Mouse (Mus musculus) WW6 (cell line): Measurements from ENCODE around the gene Kcnip1.

ENCODE experiments used
- DNase-seq: peaks from one replicate; pipeline ENCODE4 v3.0.0-alpha.2; 2013; ENCODE audit warnings: low read depth, low spot score

Gene Kcnip1

DNA sequence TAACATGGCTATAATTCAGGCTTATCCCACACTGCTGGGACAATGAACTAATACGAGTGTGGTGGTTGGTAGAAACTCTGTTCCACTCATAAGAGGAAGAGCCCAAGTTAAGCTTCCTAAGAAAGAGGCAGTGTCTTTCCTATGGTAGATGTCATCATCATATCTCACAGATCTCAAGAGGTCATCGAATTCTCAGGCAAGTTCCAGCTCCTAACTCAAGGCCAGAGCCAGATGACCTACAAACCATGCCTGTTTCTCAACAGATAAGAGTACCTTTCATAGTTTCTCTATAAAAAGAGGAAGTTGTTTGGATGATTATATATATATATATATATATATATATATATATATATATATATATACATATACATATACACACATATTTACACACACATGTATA is 6.4 kb downstream of the Kcnip1 start:
- no peak for DNase-seq

DNA sequence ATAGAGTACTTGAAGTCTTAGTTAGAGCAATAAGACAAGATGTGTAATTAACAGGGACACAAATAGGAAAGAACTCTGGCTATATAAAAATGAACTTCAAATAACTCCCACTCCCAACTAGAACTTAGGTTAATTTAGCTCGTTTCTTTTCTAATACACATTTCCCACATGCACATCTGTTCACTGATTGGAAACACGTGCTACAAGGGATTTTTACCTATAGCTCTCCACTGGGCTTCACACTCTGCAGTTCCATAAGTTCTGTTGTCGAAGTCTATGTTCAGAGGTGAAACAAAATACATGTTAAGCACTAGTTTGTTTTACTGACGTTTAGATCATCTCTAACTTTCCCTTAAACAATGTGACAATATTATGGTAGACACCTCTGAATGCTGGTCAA is 12.8 kb downstream of the Kcnip1 start:
- DNase-seq: no peak

DNA sequence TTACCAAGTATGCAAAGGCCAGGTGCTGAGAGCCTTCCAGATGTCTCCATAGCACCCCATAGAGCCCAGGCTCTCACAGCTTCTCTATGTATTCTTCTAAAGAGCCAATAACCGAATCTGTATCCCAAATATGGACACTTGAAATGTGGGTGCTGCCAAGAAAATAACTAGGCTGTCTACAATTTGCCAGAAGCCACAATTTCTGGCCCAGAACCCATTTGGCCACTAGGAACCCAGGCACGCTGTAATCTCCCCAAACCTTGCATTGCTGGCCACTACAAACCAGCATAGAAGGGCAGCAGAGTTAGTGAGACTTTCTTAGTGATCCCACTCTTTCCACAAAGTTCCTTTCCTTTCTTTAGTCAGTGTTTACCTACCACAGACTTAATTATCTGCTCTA is 17.8 kb downstream of the Kcnip1 start:
- DNase-seq: no peak

DNA sequence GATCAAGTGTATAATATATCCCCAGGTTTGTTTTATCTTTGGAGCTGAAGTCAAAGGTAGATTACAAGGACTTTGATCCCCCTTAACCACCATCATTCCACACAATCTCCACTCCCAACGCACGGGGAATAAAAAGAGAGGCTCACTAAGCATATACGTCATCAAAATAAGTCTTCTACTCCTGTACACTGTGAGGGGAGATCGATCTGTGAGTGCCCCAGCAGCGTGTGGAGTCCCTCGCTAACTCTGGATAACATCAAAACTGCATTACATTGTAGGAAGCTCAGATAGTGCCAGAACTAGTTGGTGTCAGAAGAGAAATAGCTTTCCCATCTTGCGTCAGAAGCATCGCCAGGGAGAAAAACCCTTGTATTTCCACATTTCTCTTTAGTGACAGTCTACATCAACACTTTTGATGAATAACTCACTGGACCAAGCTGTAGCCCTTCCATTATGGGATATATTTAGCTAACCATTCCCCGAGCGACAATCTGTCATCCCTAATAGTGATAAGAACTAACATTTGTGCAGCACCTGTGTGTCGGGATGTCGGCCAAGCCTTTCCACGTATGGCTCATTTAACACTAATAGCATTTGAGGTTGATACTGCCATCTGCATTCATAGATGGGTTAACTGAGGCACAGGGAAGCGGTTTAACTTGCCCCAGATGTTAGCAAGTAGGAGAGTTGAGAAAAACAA is 18.5 kb downstream of the Kcnip1 start:
- no peak for DNase-seq

DNA sequence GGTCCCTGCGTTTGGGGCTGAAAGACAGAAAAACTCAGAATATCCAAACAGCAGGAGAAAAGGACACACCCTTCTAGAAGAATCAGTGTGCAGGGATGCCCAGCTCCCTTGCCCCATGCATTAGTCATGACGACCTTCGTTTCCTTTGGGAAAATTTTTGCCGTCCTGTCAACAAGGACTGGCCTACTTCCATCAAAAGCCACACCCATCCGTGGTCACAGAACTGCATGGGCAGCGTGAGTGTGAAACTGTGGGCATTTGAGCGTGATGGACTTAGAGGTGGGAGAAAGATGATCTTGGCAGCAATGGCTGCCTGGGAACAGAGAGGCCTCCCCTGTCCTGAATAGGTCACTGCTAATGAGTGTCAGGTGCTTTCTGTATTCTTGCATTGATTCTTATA is 20.8 kb downstream of the Kcnip1 start:
- no peak for DNase-seq

DNA sequence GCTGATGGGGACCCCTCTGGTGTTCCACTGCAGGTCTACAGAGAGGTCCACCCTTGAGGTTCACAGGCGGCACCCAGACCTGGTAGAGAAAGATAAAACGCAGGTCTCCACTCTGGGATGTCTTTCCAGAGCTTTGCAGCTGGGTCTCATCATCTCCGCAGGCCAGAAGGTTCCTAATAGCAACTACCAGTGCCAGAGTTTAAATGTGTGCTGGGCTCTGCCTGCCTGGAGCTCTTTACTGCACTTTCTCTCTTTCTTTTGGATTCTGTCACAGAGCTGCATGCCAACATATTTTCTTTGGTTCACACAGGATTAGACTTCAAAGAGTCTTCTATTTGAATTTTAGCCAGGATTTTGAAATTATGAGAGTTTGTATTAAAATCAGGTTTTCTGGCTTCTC is 23.8 kb downstream of the Kcnip1 start:
- DNase-seq: no peak

DNA sequence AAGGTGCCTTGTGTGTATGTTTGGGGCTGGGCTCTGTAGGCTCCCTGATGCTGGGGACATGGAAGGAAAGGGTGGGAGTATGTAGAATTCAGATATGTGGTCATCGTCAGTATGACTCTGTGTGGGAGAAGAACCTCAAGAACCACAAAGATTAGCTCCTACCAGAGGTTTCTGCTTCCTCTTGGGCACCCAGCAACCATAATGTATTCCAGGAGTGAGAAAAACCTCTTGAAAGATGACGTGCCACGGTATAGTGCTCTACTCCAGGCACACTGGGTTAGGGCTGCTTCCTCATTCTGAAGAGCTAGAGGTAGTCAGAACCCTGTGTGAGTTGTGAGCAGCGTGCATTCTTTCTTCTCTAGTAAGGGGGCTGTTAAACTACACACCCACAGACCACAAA is 25.2 kb downstream of the Kcnip1 start:
- no peak for DNase-seq

DNA sequence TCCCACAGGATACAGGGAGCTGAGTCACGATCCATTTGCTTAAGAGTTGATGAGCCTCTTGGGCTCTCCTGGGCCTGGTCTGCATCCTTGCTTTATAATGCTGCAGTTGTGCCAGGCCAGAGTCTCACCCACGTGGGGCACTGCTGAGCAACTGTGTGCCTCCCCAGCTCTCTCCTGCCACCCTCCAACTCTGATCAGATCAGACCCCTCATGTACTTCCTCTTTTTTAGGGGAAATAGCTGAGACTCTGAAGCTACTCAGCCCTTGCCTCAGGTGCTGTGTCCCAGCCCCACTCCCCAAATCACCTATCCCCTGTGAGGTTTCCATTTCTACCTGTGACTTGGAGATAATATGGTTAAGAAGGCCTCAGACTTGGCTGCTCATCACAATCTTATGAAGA is 27.6 kb downstream of the Kcnip1 start:
- no peak for DNase-seq

DNA sequence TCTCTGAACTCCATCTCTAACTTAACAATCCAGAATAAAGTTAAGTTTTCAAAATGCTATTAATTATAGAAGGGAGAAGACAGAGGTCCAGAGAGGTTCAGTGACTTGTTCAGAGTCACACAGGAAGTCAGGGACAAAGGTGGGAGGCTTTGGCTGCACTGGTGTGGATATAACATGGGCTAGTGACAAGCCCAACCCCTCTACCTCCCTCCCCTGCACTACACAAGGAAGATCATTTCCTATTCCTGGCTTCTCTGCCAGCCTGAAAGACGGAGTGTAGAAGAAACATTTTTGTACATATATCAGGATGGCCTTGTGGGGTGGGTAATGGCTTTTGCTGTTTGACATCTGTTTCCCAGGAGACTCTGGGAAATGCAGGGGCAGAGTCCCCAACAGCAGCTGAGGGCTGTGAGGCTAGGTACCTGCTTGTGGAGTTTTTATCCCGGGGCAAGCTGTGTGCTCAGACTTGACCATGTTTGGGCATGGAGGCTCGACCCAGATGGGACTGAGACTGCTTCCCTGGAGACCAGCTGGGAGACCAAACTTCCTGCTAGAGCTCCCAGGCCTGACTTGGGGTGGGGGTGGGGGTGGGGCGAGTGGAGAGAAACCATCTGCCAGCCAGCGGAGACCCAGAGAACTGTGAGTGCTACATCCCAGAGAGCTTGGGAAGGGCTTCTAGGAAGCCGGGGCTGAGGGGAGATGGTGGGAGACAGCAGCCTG is 30.1 kb downstream of the Kcnip1 start, which contains the start of gene Kcnmb1:
Gene Kcnmb1 (plus strand): TSS at position 326 of the 720 bp plus-strand sequence.
- DNase-seq: no peak

DNA sequence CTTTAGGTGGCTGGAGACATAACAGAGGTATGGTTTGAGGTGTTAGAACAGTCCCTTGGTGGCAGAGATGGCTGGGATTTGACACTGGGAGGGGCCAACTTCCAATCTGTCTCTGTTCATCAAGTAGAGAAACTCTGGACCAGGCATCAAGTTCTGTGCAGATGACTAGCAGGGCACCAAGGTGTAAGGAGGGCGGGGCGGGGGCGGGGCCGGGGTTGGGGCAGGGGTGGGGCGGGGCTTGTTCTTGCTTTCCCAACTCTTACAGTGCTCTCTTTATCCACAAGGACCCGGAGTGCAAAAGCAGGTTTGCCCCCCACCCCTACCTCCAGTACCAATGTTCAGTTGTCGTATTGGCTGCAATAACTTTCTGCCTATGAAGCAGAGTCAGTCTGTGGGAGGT is 30.8 kb downstream of the Kcnip1 start:
- DNase-seq: no peak

DNA sequence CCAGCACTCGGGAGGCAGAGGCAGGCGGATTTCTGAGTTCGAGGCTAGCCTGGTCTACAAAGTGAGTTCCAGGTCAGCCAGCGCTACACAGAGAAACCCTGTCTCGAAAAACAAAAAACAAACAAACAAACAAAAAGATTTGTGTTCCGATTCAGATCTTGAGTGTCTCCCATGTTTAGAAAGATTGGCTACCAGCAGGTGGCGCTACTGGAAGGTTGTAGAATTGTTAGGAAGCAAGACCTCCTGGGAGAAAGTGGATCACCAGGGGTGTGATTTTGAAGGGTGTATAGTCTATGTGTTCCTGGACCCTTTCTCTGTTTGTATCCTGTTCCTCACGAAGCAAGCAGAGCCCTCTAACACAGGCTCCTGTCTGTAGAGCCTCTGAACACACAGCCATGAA is 34.2 kb downstream of the Kcnip1 start:
- DNase-seq: no peak

DNA sequence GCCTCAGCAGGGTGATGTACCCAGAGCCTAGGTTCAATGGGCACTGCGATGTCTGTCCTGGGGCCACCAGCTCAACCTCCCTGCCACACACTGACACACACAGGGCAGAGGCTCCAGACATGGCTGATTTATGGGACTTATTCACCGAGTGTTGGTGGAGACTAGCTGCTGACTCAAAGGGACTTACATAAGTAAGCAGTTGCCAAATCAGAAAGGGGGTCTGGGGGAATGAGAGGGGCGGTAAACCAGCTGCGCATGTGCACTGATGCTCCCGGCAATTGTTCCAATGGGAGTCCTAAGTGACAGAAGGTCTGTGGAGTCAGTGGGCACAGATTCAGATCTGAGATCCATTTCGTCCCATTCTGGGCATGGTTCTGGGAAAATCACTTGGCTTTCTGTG is 35.4 kb downstream of the Kcnip1 start:
- no peak for DNase-seq

DNA sequence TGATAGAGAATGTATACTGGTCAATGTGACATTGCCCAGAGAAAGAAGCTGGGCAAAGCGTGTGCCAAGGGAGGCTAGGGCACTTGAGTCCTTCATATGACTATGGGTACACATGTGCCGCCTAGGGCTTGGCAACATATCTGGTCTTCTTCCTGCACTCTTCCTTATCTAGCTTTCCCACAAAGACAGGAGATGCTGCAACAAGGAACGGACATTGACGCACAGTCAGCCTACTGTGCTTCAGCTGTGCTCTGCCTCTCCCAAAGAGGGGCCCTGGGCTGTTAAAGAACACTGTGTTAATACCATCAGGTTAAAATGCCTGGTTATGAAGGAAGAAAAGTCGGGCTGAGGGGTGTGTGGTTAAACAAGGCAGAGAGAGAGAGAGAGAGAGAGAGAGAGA is 36.3 kb downstream of the Kcnip1 start:
- no peak for DNase-seq

DNA sequence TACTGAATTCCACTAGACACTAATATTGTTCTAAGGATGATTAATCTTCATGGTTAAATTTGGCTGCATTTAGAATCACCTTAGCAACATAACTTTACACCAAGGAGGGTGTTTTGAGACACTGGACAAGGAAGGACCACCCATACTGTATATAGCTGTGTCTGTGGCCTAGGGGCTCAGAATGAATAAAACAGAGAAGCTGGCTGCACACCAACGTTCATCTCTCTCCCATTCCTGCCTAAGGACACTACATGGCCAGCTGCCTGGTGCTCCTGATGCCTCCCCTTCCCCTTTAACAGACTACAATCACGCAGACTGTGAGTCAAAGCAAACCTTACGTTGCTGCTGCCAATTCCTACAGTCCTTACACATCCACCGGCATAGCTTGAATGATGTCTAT is 37.0 kb downstream of the Kcnip1 start:
- DNase-seq: no peak

DNA sequence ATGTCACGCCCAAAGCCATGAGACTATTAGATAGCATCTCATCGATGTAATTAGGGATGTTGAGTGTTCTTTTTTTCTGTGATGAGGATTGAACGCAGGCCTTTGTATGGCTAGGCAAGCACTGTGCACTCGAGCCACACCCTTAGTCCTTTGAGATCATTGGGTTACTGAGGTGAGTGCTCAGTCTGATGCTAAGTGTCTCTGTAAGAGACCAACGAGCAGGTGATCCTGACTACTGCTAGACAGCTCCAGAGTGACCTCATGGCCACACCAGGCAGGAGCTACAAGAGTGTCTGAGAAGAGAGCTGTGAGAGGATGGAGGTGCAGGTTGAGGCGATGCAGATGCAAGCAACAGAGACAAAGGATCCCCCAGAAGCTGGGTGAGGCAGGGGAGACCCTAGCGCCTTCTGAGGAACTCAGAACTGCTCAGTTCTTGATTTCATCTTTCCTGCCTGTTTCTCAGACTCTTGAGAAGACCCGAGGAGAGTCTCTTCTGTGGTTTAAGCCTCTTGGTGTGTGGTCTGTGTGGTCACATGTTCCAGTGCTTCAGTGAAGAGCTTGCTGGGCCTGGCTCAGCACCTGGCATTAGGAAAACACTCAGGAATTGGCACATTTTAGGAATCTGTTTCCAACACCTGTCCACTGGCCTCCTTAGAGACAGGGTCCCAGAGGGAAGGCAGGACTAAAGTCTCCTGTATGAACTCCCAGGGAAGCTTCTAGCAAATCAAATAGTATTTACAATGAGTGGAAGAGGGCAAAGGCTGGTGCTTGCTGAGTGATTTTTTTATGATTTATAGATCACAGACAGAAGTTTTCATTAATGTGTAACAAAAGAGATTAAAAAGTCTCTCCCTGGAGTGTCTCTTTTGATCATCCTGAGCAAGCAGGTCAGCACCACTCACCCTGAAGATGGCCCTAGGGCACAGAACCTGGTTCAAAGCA is 41.0 kb downstream of the Kcnip1 start:
- DNase-seq: no peak

DNA sequence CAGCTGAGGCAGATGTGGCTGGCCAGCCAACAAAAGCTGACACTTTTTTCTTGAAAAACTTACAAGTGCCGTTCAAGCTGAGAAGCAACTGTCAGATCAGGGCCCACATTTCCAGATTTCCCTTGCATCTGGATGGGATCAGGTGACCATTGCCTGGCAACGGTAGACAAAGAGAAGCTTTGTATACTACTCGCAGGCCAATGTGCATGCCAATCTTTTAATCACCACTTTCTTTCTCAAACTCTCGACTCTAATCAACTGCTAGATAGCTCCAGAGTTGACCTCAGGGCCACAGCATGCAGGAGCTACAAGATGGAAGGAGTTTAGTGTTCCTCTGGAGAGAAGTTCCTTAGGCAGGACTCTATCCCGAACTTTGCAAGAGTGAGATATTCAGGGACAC is 41.8 kb downstream of the Kcnip1 start:
- no peak for DNase-seq

DNA sequence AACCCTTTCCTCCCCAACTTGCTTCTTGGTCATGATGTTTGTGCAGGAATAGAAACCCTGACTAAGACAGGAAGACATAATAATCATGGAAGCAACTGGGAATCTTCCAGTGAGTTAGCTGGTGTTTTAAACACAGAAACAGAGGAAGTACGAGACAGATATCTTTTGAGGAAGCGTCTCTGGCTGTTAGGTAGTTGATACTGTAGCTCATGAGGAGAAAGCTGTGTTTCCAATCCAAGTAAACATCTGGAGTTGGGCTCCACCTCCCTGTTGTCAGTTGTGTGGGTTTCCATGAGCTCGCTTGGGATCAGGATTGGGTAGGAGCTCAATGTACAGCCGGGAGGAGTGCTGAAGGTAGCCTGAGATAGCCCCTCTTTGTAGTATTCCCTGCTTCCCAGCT is 46.5 kb downstream of the Kcnip1 start:
- DNase-seq: no peak

DNA sequence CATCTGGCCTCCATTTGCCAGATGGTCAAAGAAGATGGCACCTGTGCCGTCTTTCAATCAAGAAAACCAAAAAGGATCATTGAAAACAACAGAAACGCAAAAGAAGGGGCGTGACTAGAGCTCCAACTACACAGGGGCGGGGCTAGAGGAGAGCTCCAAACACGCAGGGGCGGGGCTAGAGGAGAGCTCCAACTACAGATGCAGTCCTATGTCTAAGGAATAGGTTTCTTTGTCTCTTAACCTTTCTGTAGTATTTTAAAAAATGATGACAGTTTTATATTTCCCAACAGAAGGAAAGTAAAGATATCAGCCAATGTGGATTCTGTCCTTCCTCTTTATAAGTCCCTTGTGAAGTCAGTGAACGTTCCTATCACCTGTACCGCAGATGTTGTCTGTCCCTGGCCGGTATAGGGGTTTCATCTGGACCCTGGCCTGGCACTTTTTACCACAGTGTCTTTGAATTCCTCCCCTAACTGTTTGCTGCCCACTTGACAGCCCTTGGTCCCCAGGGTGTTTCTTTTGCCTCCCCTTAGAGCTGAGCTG is 48.1 kb downstream of the Kcnip1 start:
- DNase-seq: no peak

DNA sequence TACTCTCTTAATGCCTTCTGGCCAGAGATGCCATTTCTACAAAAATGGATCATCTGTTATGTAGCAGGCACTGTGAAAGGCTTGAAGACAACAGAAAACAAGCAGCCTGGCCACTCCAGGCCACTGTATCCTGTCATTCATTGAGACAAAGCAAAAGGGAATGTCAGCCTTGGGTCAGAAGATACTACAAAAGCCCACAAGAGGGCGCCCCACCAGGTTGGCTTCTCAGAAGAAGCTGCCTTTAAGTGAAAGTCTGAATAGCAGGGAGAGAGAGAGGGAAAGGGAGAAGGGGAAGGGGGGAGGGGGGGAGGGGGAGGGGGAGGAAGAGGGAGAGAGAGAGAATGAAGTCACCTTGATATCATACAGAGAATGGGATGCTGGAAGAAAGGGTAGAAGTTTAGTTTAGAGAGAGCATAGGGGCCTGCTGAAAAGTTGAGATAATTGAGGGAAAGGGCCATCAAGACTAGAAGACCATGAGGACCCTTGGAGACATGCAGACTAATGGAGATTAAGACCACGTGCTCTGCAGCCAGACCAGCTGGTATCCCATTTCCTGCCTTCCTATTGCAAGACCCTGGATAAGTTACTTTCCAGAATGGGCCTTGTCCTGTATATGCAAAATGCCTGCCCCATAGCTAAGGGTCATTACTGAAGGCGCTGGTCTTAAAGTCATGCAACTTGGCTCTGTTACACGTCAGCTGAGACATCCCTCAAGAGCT is 48.7 kb downstream of the Kcnip1 start:
- DNase-seq: no peak

DNA sequence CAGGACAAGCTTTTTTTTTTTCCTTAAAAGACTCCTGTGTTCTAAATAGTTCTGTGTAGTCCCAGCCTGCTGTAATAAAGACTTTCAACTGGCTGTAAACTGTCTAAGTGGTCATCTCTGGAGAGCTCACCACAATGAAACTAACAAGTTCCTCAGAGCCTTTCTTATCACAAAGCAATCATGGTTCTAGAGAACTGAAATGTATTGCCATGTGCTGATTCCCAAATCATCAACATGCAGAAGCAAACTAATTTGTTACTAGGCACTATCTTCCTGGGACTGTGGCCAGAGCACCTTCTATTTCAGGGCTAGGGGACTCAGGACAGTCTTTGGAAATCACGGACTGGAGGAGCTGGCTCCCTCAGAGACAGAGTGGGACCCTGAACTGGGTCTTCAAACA is 49.4 kb downstream of the Kcnip1 start:
- no peak for DNase-seq

DNA sequence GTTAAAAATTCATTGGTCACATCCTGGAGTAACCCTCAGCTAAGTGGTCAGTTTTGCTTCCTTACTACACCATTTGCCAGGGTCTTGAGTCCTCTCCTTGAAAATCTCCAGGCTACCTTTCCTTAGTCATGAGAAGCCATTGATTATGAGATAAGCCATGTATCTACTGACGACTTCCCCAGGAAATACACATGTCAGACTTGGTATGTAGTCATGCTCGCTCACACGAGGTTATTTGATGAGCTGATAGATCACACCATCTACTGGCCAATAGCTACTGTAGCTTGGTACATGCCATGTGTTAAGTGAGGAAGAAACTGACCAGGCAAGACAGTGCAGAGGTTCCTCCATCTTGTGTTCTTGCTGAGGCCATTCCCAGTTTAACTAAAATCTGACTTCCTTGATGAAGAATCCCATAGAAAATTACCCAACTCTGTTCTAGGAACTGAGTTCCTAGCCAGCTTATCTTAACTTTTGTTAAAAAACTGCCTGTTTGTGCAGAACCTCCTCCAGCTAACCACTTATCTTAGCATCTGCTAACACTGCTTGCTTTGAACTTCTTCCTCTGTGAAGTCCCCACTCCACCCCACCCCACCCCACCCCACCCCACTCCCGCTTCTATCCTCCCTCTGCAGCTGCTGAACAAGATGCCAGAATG is 53.4 kb downstream of the Kcnip1 start:
- DNase-seq: no peak
